Mouse (Mus musculus) kidney, embryonic 16.5 days (tissue): ENCODE measurements around the gene Preb. TPM values are rescaled to one million over a fixed set of nuclear protein-coding genes. Genes with fewer than 3 reads are reported as not detected.

Experiments used
- ATAC-seq: fragments of 200-750 bp; cut with Nextera tagmentation; 2 replicates; pipeline ENCODE4 v1.8.0; 2017; ENCODE audit warnings: moderate TSS enrichment; ENCODE audit not compliant: low FRiP score, low TSS enrichment
- H3K27ac ChIP-seq: fragments of 300-500 bp; sonication (generic); 2 replicates; pipeline ENCODE4 v1.5.1; 2014; ENCODE audit warnings: low read length
- H3K27me3 ChIP-seq: fragments of 300-500 bp; sonication (generic); 2 replicates; pipeline ENCODE4 v1.6.1; 2014; ENCODE audit warnings: low read length, control low read depth, mixed read lengths; ENCODE audit not compliant: insufficient read depth
- H3K36me3 ChIP-seq: fragments of 300-500 bp; sonication (generic); 2 replicates; pipeline ENCODE4 v1.6.1; 2014; ENCODE audit warnings: low read length, control low read depth, mixed read lengths; ENCODE audit not compliant: insufficient read depth
- H3K4me1 ChIP-seq: fragments of 300-500 bp; sonication (generic); 2 replicates; pipeline ENCODE4 v1.6.1; 2014; ENCODE audit warnings: low read length, control low read depth, mixed read lengths; ENCODE audit not compliant: insufficient read depth
- H3K4me2 ChIP-seq: fragments of 300-500 bp; sonication (generic); replicated peaks from 2 replicates; pipeline ENCODE4 v1.6.1; 2014; ENCODE audit warnings: low read depth, low read length
- H3K4me3 ChIP-seq: fragments of 300-500 bp; sonication (generic); 2 replicates; pipeline ENCODE4 v1.5.1; 2014; ENCODE audit warnings: mild to moderate bottlenecking, low read length
- H3K9ac ChIP-seq: fragments of 300-500 bp; sonication (generic); replicated peaks from 2 replicates; pipeline ENCODE4 v1.6.1; 2014; ENCODE audit warnings: low read length
- H3K9me3 ChIP-seq: fragments of 300-500 bp; sonication (generic); 2 replicates; pipeline ENCODE4 v1.6.1; 2016; ENCODE audit warnings: low read length, control low read depth
- WGBS: fragments of 180-500 bp; shearing (Covaris S2); extraction: QIAGEN DNeasy Blood & Tissue Kit; methylation state at CpG from one replicate; pipeline ENCODE4 v1.1.7; 2014; 5-methylcytosine and 5-hydroxymethylcytosine counted together
- polyA plus RNA-seq: library from polyadenylated mRNA; unstranded; fragments of >200 nt; fragmentation: Nextera tagmentation; extraction: Ambion mirVana; gene quantifications from 2 replicates; pipeline ENCODE4 v1.2.1, GENCODE M21; 2015

Preb gene
- polyA plus RNA-seq, 1 experiment from 2014 or later = 172 TPM

DNA sequence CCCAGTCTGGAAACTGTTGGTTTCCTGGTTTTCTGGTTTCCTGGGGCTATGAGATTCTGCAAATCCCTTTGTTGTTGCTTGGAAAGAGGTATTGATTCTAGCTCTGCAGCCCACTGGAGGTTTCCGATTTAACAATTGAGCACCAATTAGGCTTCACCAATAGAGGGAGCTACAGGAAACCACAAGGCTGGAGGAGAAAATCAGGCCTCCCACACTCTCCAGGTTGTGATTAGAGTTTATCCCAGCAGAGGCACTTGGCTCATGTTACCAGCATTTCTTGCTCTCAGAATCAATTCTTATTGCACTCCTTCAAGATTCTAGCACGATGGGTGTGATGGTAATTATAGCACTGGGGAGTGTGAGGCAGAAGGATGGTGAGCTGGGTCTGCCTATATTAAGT, 22.2 kb upstream of the Preb start:
- Histone ChIP-seq H3K4me3 (no peak overlapping the region), H3K4me1 (no peaks in the 10 kb centered on the region), H3K4me2 (no peak overlapping the region), H3K9me3 (no peaks in the 10 kb centered on the region), H3K27ac (no peak overlapping the region), H3K36me3 (no peaks in the 10 kb centered on the region), H3K9ac (no peak overlapping the region), H3K27me3 (no peaks in the 10 kb centered on the region)
- no peak for ATAC-seq
- WGBS = 20% methylated on average over 2 of the region's 2 CpGs

DNA sequence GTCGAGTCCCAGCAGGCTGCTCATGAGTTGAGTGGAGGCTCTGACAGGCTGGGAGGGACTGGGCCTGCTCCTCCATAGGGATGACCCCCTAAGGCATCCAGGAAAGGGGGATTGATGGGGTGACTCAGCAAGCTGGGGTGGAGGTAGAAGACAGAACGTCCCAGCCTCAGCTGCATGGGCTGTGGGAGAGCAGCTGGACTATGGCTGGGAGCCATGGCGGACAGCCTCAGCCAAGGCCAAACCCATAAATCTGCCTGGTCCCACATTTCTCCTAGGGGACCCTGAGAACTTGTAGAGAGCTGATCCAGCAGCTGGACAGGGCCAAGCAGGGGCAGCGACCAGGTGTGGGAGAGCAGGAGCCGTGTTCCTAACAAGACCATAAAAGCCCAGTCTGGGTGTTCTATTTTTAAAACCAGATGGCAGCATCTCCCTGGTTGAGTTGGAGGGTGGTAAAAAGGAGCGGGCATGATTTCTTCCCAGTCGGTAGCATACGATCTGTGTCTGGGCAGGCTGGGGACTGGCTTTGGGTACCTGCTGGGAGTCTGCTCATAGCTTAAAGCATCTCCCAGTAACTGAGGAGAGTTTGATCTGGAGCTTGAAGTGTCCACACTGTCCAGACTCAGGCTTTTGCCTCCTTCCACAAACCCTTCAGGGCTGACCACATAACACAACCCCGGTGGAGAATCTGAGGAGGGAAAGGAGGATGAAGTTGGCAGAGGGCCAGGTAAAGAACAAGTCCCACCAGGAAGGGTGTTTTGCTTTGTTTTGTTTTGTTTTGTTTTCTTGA, 14.9 kb upstream of the Preb start:
- H3K4me3 ChIP-seq = no peak overlapping the region
- WGBS = 35% methylated on average over 9 of the region's 9 CpGs

DNA sequence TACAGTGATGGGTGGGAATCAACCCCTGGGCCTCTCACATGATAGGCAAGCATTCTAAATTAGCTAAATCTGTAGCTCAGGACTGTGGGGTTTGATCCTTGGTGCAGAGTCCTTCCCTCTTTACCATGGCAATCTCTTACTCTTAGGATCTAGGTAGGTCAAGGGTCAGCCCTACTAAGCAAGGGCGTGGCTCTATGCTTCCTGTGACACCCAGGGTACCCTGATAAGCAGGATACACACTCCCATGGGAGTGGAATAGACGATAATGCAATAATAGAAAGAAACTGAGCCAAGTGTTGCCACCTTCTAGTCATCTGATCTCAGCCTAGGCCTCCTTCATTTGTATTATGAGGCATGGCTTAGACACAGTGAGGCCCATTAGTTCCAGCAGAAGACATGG, 9.3 kb upstream of the Preb start:
- Histone ChIP-seq H3K27me3 (no peaks in the 10 kb centered on the region), H3K4me3 (no peak overlapping the region), H3K9me3 (no peaks in the 10 kb centered on the region), H3K9ac (no peak overlapping the region), H3K36me3 (no peaks in the 10 kb centered on the region), H3K4me2 (no peak overlapping the region), H3K4me1 (peaks cover 12% of the 10 kb centered on the region), H3K27ac (no peak overlapping the region)
- 77% methylated on average over 2 of the region's 2 CpGs for WGBS
- ATAC-seq = no peak

More for the DNA sequence above, 14.9 kb upstream of the Preb start:
- H3K4me1 ChIP-seq = peaks cover 16% of the 10 kb centered on the region
- peak overlapping the region; percentile 72; the same call in 1 of the 2 replicates for H3K27ac ChIP-seq
- H3K9me3 ChIP-seq = no peaks in the 10 kb centered on the region
- no peaks in the 10 kb centered on the region for H3K36me3 ChIP-seq
- ATAC-seq = peak; percentile 91
- H3K4me2 ChIP-seq = no peak overlapping the region
- H3K27me3 ChIP-seq = no peaks in the 10 kb centered on the region
- no peak overlapping the region for H3K9ac ChIP-seq

DNA sequence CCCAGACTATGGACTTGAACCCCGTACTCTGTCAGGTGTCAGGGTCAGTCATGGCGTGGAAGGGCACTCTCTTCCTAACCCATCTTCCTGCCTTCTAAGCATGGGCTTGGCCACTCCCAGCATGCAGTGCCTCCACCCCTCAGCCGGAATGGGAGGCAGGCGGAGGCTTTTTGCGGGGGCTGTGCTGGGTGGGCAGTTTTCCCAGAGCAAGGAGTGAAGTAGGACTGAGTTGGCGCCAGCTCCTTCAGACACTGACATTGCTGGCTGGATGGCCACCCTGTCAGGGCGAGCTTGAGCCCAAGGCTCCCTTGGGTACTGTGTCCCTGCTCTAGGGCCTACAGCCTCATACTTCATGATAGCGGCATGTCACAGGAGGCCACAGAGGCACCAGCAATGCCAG, 8.3 kb upstream of the Preb start, which contains the start of gene Tcf23:
Gene Tcf23 (plus strand): TSS at position 247 of the 400 bp plus-strand sequence.
- ATAC-seq = 0 out of 2 replicates have a peak, but pooled peaks have one; percentile 33
- no peak within 1 kb of the TSS for H3K4me2 ChIP-seq
- 39% methylated on average over 8 of the region's 8 CpGs for WGBS

DNA sequence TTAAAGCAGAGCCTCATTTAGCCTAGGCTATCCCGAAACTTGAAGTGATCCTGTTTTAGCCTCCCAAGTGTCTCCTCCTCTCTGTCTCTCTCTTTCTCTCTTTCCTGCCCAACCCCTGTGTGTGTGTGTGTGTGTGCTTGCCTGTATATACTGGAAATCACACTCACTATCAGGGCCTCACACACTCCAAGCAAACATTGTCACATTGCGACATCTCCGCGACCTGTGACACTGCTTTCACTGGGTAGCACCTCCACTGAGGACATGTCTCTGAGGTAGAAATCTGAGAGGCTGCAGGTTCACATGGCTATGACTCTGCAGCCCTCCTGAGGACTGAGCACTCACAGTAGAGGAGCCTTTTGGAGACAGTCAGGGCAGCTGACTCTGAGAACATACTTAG, 6.0 kb upstream of the Preb start:
- H3K36me3 ChIP-seq = no peaks in the 10 kb centered on the region
- no peak overlapping the region for H3K4me3 ChIP-seq
- H3K4me2 ChIP-seq = no peak overlapping the region
- peaks cover 10% of the 10 kb centered on the region; the same call in 1 of the 2 replicates for H3K4me1 ChIP-seq
- no peak overlapping the region for H3K27ac ChIP-seq
- H3K9ac ChIP-seq = no peak overlapping the region
- H3K27me3 ChIP-seq = no peaks in the 10 kb centered on the region
- 85% methylated on average over 4 of the region's 4 CpGs for whole genome bisulfite sequencing
- no peaks in the 10 kb centered on the region for H3K9me3 ChIP-seq
- no peak for ATAC-seq

More for the DNA sequence above, 8.3 kb upstream of the Preb start, which contains the start of gene Tcf23:
- H3K4me3 ChIP-seq = no peak within 1 kb of the TSS
- no peaks in the 10 kb centered on the region for H3K27me3 ChIP-seq
- no peaks in the 10 kb centered on the region for H3K36me3 ChIP-seq
- peaks cover 8% of the 10 kb centered on the region; the same call in 1 of the 2 replicates for H3K4me1 ChIP-seq
- 0 out of 2 replicates have a peak within 1 kb of the TSS, but pooled peaks have one; percentile 21 for H3K27ac ChIP-seq
- H3K9ac ChIP-seq = no peak within 1 kb of the TSS
- H3K9me3 ChIP-seq = no peaks in the 10 kb centered on the region

DNA sequence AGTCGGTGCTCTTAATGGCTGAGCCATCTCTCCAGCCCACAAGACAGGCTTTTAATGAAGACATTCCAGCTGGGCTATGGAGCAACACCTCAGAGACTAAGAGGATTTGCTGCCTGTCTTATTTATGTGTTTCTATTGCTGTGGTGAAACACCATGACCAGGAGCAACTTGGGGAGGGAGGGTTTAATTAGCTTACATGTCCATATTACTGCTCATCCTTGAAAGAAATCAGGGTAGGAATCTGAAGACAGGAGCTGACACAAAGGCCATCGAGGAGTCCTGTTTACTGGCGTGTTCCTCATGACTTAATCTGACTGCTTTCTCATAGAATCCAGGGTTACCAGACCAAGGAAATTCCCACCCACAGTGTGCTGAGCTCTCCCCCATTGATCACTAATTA, 3.8 kb upstream of the Preb start:
- Histone ChIP-seq H3K27me3 (no peaks in the 10 kb centered on the region), H3K27ac (no peak overlapping the region), H3K4me3 (no peak overlapping the region), H3K9ac (no peak overlapping the region), H3K4me1 (peaks cover 20% of the 10 kb centered on the region), H3K4me2 (no peak overlapping the region), H3K36me3 (no peaks in the 10 kb centered on the region), H3K9me3 (no peaks in the 10 kb centered on the region)
- 38% methylated on average over 3 of the region's 3 CpGs for whole genome bisulfite sequencing
- ATAC-seq = no peak

DNA sequence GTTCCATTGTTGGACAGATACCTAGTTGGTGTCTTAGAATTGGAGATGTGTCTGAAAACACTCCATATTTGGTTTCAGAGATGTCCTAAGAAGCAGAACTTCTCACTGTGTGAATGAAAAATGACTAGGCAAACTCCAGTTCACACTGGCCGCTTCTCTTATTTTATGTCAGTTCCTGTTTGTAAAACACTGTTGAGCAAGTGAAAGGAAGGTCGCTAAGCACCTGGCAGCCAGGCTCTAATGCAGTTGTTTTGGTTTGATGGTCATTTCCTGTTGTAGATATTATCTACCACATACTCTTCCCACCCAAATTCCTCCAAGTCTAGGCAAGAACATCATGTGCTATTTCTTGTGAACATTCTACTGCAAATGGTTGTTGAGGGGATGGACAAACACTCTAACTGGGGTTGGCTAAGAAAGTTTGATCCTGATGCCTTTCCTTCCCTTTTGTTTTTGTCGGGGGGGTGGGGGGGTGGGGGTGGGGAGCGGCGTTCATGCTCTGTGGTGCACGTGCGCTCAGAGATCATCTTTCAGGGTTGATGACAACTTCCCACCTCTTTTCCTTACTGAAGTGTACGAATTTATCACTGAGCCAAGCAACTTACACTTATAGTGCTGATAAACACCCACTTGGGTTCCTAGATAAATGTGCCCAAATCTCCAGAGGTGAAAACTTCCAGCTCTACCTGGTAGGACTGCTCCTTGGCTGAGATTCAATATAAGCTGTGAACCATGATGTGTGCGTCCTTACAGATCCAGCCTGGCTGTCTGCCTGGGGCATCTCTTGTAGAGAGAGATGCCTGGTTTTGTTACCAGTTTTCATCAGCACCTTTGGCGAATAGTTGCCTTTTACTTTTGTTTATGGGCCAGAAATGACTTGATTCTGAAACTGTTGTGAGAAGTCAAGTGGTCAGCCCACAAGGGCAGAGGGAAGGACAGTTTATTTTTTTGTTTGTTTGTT, 1.7 kb upstream of the Preb start:
- H3K27me3 ChIP-seq = no peaks in the 10 kb centered on the region
- 0 out of 2 replicates have a peak overlapping the region, but pooled peaks have one; percentile 24 for H3K27ac ChIP-seq
- peaks cover 28% of the 10 kb centered on the region for H3K4me1 ChIP-seq
- 56% methylated on average over 10 of the region's 10 CpGs for whole genome bisulfite sequencing
- no peak for ATAC-seq
- H3K9me3 ChIP-seq = no peaks in the 10 kb centered on the region
- H3K9ac ChIP-seq = no peak overlapping the region
- no peak overlapping the region for H3K4me2 ChIP-seq
- no peak overlapping the region for H3K4me3 ChIP-seq
- H3K36me3 ChIP-seq = peaks cover 15% of the 10 kb centered on the region

DNA sequence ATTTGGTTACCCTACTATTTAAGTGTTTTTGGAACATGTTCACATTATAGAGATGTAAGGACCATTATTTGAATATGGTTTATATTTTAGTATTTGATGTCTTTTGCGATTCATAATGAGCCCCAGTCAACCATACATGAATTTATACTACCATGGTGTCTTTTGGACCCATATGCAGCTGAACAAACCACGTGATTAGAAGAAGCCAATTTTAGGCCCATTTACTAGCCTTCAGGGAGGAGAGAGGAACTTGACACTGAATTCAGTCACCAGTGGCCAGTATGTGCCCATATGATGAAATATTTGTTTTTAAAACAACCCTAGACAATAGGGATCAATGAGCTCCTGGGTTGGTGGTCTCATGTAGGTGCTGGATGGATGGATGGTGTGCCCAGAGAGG, 653 bp upstream of the Preb start:
- H3K27me3 ChIP-seq = no peaks in the 10 kb centered on the region
- ATAC-seq = no peak
- WGBS = 83% methylated on average over 2 of the region's 2 CpGs
- peaks cover 28% of the 10 kb centered on the region for H3K4me1 ChIP-seq
- H3K9ac ChIP-seq = no peak overlapping the region; the same call in 1 of the 2 replicates
- H3K36me3 ChIP-seq = peaks cover 18% of the 10 kb centered on the region
- 0 out of 2 replicates have a peak overlapping the region, but pooled peaks have one; percentile 24 for H3K27ac ChIP-seq
- peak overlapping the region; percentile 85 for H3K4me3 ChIP-seq
- H3K4me2 ChIP-seq = peak overlapping the region; percentile 89
- no peaks in the 10 kb centered on the region for H3K9me3 ChIP-seq

DNA sequence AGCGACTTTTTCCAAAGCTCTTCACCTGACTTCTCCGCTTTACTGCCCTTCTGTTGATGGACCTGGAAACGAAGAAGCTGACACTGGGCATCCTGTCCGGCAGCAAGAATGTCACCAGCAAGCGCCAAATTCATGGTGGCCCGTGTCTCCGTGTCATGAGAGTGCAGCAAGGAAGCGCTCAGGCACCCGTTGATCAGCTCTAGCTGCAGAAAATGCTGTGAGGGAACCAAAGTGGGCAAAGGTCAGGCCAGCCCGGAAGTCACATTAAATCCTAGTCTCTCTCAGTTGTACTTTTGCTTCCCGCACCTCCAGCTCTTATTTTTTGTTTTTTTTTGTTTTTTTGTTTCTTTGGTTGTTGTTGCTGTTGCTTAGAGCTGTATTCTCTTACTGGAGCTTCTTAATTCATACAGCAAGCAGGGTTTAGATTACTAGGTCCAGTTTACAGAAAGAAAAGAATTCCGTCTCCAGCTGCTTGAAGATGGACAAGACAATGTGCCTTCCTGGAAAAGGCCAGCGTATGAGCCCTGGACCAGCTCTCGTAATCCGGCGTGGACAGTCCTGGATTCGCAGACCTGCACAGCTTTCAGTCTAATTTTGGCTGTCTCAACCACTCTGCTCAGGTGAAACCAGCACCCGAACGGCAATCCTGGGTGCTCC, 835 bp downstream of the Preb start:
- H3K4me2 ChIP-seq = peak overlapping the region; percentile 89
- no peaks in the 10 kb centered on the region for H3K9me3 ChIP-seq
- WGBS = 17% methylated on average over 19 of the region's 19 CpGs
- H3K27ac ChIP-seq = peak overlapping the region; percentile 92
- peak overlapping the region; percentile 93 for H3K9ac ChIP-seq
- H3K27me3 ChIP-seq = no peaks in the 10 kb centered on the region
- H3K4me1 ChIP-seq = peaks cover 28% of the 10 kb centered on the region
- peaks cover 33% of the 10 kb centered on the region for H3K36me3 ChIP-seq
- H3K4me3 ChIP-seq = peak overlapping the region; percentile 85
- no peak for ATAC-seq
